Mouse (Mus musculus) small intestine, adult 2 months (tissue): ENCODE results near the gene Hspa4. TPM values are rescaled to one million over a fixed set of nuclear protein-coding genes. Genes with fewer than 3 reads are reported as not detected.
"Not testable (repeated sequence)": the region's sequence is repeated elsewhere in the genome, so short reads cannot be mapped to it uniquely, and the experiment has no call there.

Source experiments
- H3K27ac ChIP-seq: fragments of 200-500 bp; 2 replicates; pipeline ENCODE4 v1.5.1; 2012; ENCODE audit warnings: low read depth, low read length, control low read depth, inconsistent platforms; ENCODE audit not compliant: insufficient read depth
- H3K27me3 ChIP-seq: fragments of 200-500 bp; 2 replicates; pipeline ENCODE4 v1.6.1; 2012; ENCODE audit warnings: mild to moderate bottlenecking, moderate library complexity, low read length, inconsistent platforms; ENCODE audit not compliant: control insufficient read depth, insufficient read depth
- H3K36me3 ChIP-seq: fragments of 200-500 bp; 2 replicates; pipeline ENCODE4 v1.6.1; 2012; ENCODE audit warnings: mild to moderate bottlenecking, low read length, control low read depth, inconsistent platforms; ENCODE audit not compliant: control insufficient read depth, insufficient read depth
- H3K4me1 ChIP-seq: fragments of 200-500 bp; 2 replicates; pipeline ENCODE4 v1.6.1; 2012; ENCODE audit warnings: low read length, inconsistent platforms, mixed read lengths; ENCODE audit not compliant: control insufficient read depth, insufficient read depth, insufficient read length
- H3K4me3 ChIP-seq: fragments of 200-500 bp; 2 replicates; pipeline ENCODE4 v1.5.1; 2012; ENCODE audit warnings: low read depth, mild to moderate bottlenecking, control low read depth, inconsistent platforms, low read length, moderate library complexity
- CTCF ChIP-seq: fragments of 200-500 bp; IDR thresholded peaks from 2 replicates; pipeline ENCODE4 v1.5.1; 2012; ENCODE audit warnings: low read depth, mild to moderate bottlenecking, control low read depth, inconsistent platforms, low read length, moderate library complexity, mixed read lengths; ENCODE audit not compliant: insufficient replicate concordance, insufficient read length; ENCODE audit errors: extremely low read depth
- POLR2A ChIP-seq: fragments of 200-500 bp; IDR thresholded peaks from 2 replicates; pipeline ENCODE4 v1.6.1; 2012; ENCODE audit warnings: low read depth, mild to moderate bottlenecking, control low read depth, inconsistent platforms, low read length, moderate library complexity
- WGBS: fragments of 180-500 bp; shearing (Covaris S2); methylation state at CpG from one replicate; pipeline ENCODE4 v1.1.7; 2018; 5-methylcytosine and 5-hydroxymethylcytosine counted together
- polyA plus RNA-seq: library from polyadenylated mRNA; depleted of rRNA; stranded (reverse); fragments of >200 nt; gene quantifications from 2 replicates; pipeline ENCODE4 v1.2.3, GENCODE M21; 2012; rRNA removed

The Hspa4 gene
- polyA plus RNA-seq: 13.3 and 18.6 TPM in 2 replicates

GRCm38 (mm10) chr11:53300330-53301166 lies at the start of gene Hspa4:
Gene Hspa4, minus strand, starts transcription at chr11:53300457.
- Histone ChIP-seq H3K27ac (peak within 1 kb of the TSS; percentile 97), H3K4me3 (peak within 1 kb of the TSS; percentile 82), H3K4me1 (peaks cover 16% of the 10 kb centered on the region; the same call in 1 of the 2 replicates), H3K27me3 (no peaks in the 10 kb centered on the region), H3K36me3 (no peaks in the 10 kb centered on the region)
- no peak for TF ChIP-seq CTCF
- peak; percentile 74 for TF ChIP-seq POLR2A
- under 1% methylated on average over 58 of the region's 58 CpGs for WGBS

GRCm38 (mm10) chr11:53345738-53346137 lies 45.5 kb upstream of the Hspa4 start:
- TF ChIP-seq POLR2A (no peak), CTCF (no peak)
- no peak overlapping the region for H3K4me3 ChIP-seq
- H3K4me1 ChIP-seq: peaks cover 5% of the 10 kb centered on the region
- H3K27ac ChIP-seq: no peak overlapping the region
- no peaks in the 10 kb centered on the region for H3K36me3 ChIP-seq
- WGBS: 67% methylated on average over 2 of the region's 2 CpGs
- no peaks in the 10 kb centered on the region for H3K27me3 ChIP-seq

- no peak overlapping the region for H3K4me3 ChIP-seq
- WGBS: 33% methylated on average over 5 of the region's 5 CpGs
- H3K27me3 ChIP-seq: no peaks in the 10 kb centered on the region
- H3K36me3 ChIP-seq: no peaks in the 10 kb centered on the region
- TF ChIP-seq POLR2A (no peak), CTCF (no peak)
- H3K4me1 ChIP-seq: peaks cover 5% of the 10 kb centered on the region
- H3K27ac ChIP-seq: no peak overlapping the region
Observed at GRCm38 (mm10) chr11:53345328-53345727, 45.1 kb upstream of the Hspa4 start.

GRCm38 (mm10) chr11:53342711-53343110 lies 42.5 kb upstream of the Hspa4 start:
- Histone ChIP-seq H3K27ac (no peak overlapping the region), H3K4me1 (no peaks in the 10 kb centered on the region; the same call in none of the 2 replicates), H3K4me3 (no peak overlapping the region), H3K36me3 (no peaks in the 10 kb centered on the region), H3K27me3 (no peaks in the 10 kb centered on the region)
- 59% methylated on average over 5 of the region's 5 CpGs for WGBS
- no peak for TF ChIP-seq CTCF
- TF ChIP-seq POLR2A: no peak

GRCm38 (mm10) chr11:53341019-53341418 lies 40.8 kb upstream of the Hspa4 start:
- H3K4me1 ChIP-seq, H3K27ac ChIP-seq: not testable (repeated sequence)
- WGBS: 27% methylated on average over 10 of the region's 10 CpGs

GRCm38 (mm10) chr11:53337684-53338083 lies 37.4 kb upstream of the Hspa4 start:
- 84% methylated on average over 8 of the region's 8 CpGs for WGBS
- Histone ChIP-seq H3K4me1 (no peaks in the 10 kb centered on the region; the same call in none of the 2 replicates), H3K36me3 (no peaks in the 10 kb centered on the region; the same call in 1 of the 2 replicates), H3K27ac (no peak overlapping the region), H3K4me3 (no peak overlapping the region), H3K27me3 (no peaks in the 10 kb centered on the region)
- TF ChIP-seq CTCF (no peak), POLR2A (no peak)

More at GRCm38 (mm10) chr11:53341019-53341418, 40.8 kb upstream of the Hspa4 start:
- not testable (repeated sequence) for H3K36me3 ChIP-seq, H3K27me3 ChIP-seq, H3K4me3 ChIP-seq

GRCm38 (mm10) chr11:53336924-53337323 lies 36.7 kb upstream of the Hspa4 start:
- Histone ChIP-seq H3K36me3 (peaks cover 5% of the 10 kb centered on the region), H3K27ac (no peak overlapping the region), H3K4me3 (no peak overlapping the region), H3K27me3 (no peaks in the 10 kb centered on the region), H3K4me1 (no peaks in the 10 kb centered on the region; the same call in none of the 2 replicates)
- WGBS: 50% methylated on average over 1 of the region's 1 CpGs
- TF ChIP-seq CTCF (no peak), POLR2A (no peak)
